Mouse (Mus musculus): ENCODE measurements around the gene Abcc2. TPM values are rescaled to one million over a fixed set of nuclear protein-coding genes. Genes with fewer than 3 reads are reported as not detected.

Gene Abcc2
- 4.9 and 5.7 TPM in 2 replicates for polyA plus RNA-seq (2015; fragmentation: Nextera tagmentation; extraction: Ambion mirVana)

GRCm38 (mm10) chr19:43781980-43782379 is at the start of gene Abcc2:
Abcc2 (plus strand) TSS chr19:43782192.
- Histone ChIP-seq H3K4me3 (ENCODE audit: low read length) (peak within 1 kb of the TSS; percentile 16; the same call in 1 of the 2 replicates), H3K36me3 (ENCODE audit: insufficient read depth, low read length) (no peaks in the 10 kb centered on the region), H3K27ac (ENCODE audit: low read length) (no peak within 1 kb of the TSS), H3K4me2 (replicated peaks; ENCODE audit: low read depth, low read length) (no peak within 1 kb of the TSS), H3K9me3 (ENCODE audit: low read length) (no peaks in the 10 kb centered on the region), H3K4me1 (ENCODE audit: insufficient read depth, low read length) (no peaks in the 10 kb centered on the region), H3K9ac (replicated peaks; ENCODE audit: low read length) (no peak within 1 kb of the TSS), H3K27me3 (ENCODE audit: insufficient read depth, low read length) (no peaks in the 10 kb centered on the region)
- no peak for ATAC-seq (ENCODE audit: low FRiP score, low TSS enrichment)
- WGBS: 78% methylated on average over 3 of the region's 3 CpGs

GRCm38 (mm10) chr19:43738409-43738808 is 43.6 kb upstream of the Abcc2 start:
- Histone ChIP-seq H3K4me2 (replicated peaks; ENCODE audit: low read depth, low read length) (no peak overlapping the region), H3K27me3 (ENCODE audit: insufficient read depth, low read length) (no peaks in the 10 kb centered on the region), H3K9me3 (ENCODE audit: low read length) (no peaks in the 10 kb centered on the region), H3K4me1 (ENCODE audit: insufficient read depth, low read length) (no peaks in the 10 kb centered on the region), H3K27ac (ENCODE audit: low read length) (no peak overlapping the region), H3K4me3 (ENCODE audit: low read length) (no peak overlapping the region), H3K9ac (replicated peaks; ENCODE audit: low read length) (no peak overlapping the region), H3K36me3 (ENCODE audit: insufficient read depth, low read length) (peaks cover 70% of the 10 kb centered on the region)
- no peak for ATAC-seq (ENCODE audit: low FRiP score, low TSS enrichment)
- 91% methylated on average over 10 of the region's 10 CpGs for WGBS

- Histone ChIP-seq H3K27ac (ENCODE audit: low read length) (no peak overlapping the region), H3K9ac (replicated peaks; ENCODE audit: low read length) (no peak overlapping the region), H3K4me2 (replicated peaks; ENCODE audit: low read depth, low read length) (no peak overlapping the region), H3K9me3 (ENCODE audit: low read length) (no peaks in the 10 kb centered on the region), H3K27me3 (ENCODE audit: insufficient read depth, low read length) (no peaks in the 10 kb centered on the region), H3K4me3 (ENCODE audit: low read length) (no peak overlapping the region), H3K36me3 (ENCODE audit: insufficient read depth, low read length) (peaks cover 69% of the 10 kb centered on the region), H3K4me1 (ENCODE audit: insufficient read depth, low read length) (peaks cover 4% of the 10 kb centered on the region; the same call in 1 of the 2 replicates)
- 93% methylated on average over 7 of the region's 7 CpGs for WGBS
- ATAC-seq (ENCODE audit: low FRiP score, low TSS enrichment): no peak
Measured at GRCm38 (mm10) chr19:43743401-43743800, 38.6 kb upstream of the Abcc2 start.

- Histone ChIP-seq H3K4me1 (ENCODE audit: insufficient read depth, low read length) (peaks cover 4% of the 10 kb centered on the region; the same call in 1 of the 2 replicates), H3K27ac (ENCODE audit: low read length) (no peak overlapping the region), H3K9ac (replicated peaks; ENCODE audit: low read length) (no peak overlapping the region), H3K27me3 (ENCODE audit: insufficient read depth, low read length) (no peaks in the 10 kb centered on the region), H3K4me2 (replicated peaks; ENCODE audit: low read depth, low read length) (no peak overlapping the region), H3K4me3 (ENCODE audit: low read length) (no peak overlapping the region), H3K36me3 (ENCODE audit: insufficient read depth, low read length) (peaks cover 65% of the 10 kb centered on the region), H3K9me3 (ENCODE audit: low read length) (no peaks in the 10 kb centered on the region)
- no peak for ATAC-seq (ENCODE audit: low FRiP score, low TSS enrichment)
- 93% methylated on average over 3 of the region's 3 CpGs for WGBS
Measured at GRCm38 (mm10) chr19:43745740-43746139, 36.3 kb upstream of the Abcc2 start.

- no peak for ATAC-seq (ENCODE audit: low FRiP score, low TSS enrichment)
- no peaks in the 10 kb centered on the region for H3K27me3 ChIP-seq (ENCODE audit: insufficient read depth, low read length)
- peaks cover 52% of the 10 kb centered on the region for H3K36me3 ChIP-seq (ENCODE audit: insufficient read depth, low read length)
- no peaks in the 10 kb centered on the region for H3K9me3 ChIP-seq (ENCODE audit: low read length)
- H3K4me3 ChIP-seq (ENCODE audit: low read length): no peak overlapping the region
- no peak overlapping the region for H3K9ac ChIP-seq (replicated peaks; ENCODE audit: low read length)
- 84% methylated on average over 4 of the region's 4 CpGs for WGBS
- no peak overlapping the region for H3K27ac ChIP-seq (ENCODE audit: low read length)
- peaks cover 12% of the 10 kb centered on the region; the same call in 1 of the 2 replicates for H3K4me1 ChIP-seq (ENCODE audit: insufficient read depth, low read length)
- no peak overlapping the region for H3K4me2 ChIP-seq (replicated peaks; ENCODE audit: low read depth, low read length)
Measured at GRCm38 (mm10) chr19:43747877-43748276, 34.1 kb upstream of the Abcc2 start.

GRCm38 (mm10) chr19:43750008-43750407 is 32.0 kb upstream of the Abcc2 start:
- ATAC-seq (ENCODE audit: low FRiP score, low TSS enrichment): no peak
- Histone ChIP-seq H3K36me3 (ENCODE audit: insufficient read depth, low read length) (peaks cover 42% of the 10 kb centered on the region), H3K27me3 (ENCODE audit: insufficient read depth, low read length) (no peaks in the 10 kb centered on the region), H3K27ac (ENCODE audit: low read length) (no peak overlapping the region), H3K4me2 (replicated peaks; ENCODE audit: low read depth, low read length) (no peak overlapping the region), H3K9ac (replicated peaks; ENCODE audit: low read length) (no peak overlapping the region), H3K4me3 (ENCODE audit: low read length) (no peak overlapping the region), H3K9me3 (ENCODE audit: low read length) (no peaks in the 10 kb centered on the region), H3K4me1 (ENCODE audit: insufficient read depth, low read length) (peaks cover 13% of the 10 kb centered on the region; the same call in 1 of the 2 replicates)
- 90% methylated on average over 2 of the region's 2 CpGs for WGBS

GRCm38 (mm10) chr19:43752489-43753225 is 29.3 kb upstream of the Abcc2 start, which contains the start of the genes Cutc and Cox15:
Cutc (plus strand) TSS chr19:43752996.
Cox15 (minus strand) TSS chr19:43753000.
- Histone ChIP-seq H3K27ac (ENCODE audit: low read length) (peak within 1 kb of the TSS; percentile 99), H3K9me3 (ENCODE audit: low read length) (no peaks in the 10 kb centered on the region), H3K4me2 (replicated peaks; ENCODE audit: low read depth, low read length) (peak within 1 kb of the TSS; percentile 67), H3K4me1 (ENCODE audit: insufficient read depth, low read length) (peaks cover 13% of the 10 kb centered on the region; the same call in 1 of the 2 replicates), H3K36me3 (ENCODE audit: insufficient read depth, low read length) (peaks cover 21% of the 10 kb centered on the region), H3K4me3 (ENCODE audit: low read length) (peak within 1 kb of the TSS; percentile 80), H3K27me3 (ENCODE audit: insufficient read depth, low read length) (no peaks in the 10 kb centered on the region), H3K9ac (replicated peaks; ENCODE audit: low read length) (peak within 1 kb of the TSS; percentile 90)
- peak; percentile 92 for ATAC-seq (ENCODE audit: low FRiP score, low TSS enrichment)
- under 1% methylated on average over 62 of the region's 62 CpGs for WGBS

- Histone ChIP-seq H3K36me3 (ENCODE audit: insufficient read depth, low read length) (peaks cover 15% of the 10 kb centered on the region), H3K4me1 (ENCODE audit: insufficient read depth, low read length) (peaks cover 13% of the 10 kb centered on the region; the same call in 1 of the 2 replicates), H3K4me3 (ENCODE audit: low read length) (peak overlapping the region; percentile 80), H3K27ac (ENCODE audit: low read length) (peak overlapping the region; percentile 99), H3K27me3 (ENCODE audit: insufficient read depth, low read length) (no peaks in the 10 kb centered on the region), H3K9me3 (ENCODE audit: low read length) (no peaks in the 10 kb centered on the region), H3K4me2 (replicated peaks; ENCODE audit: low read depth, low read length) (peak overlapping the region; percentile 67), H3K9ac (replicated peaks; ENCODE audit: low read length) (peak overlapping the region; percentile 90)
- 1% methylated on average over 24 of the region's 24 CpGs for WGBS
- peak; percentile 91 for ATAC-seq (ENCODE audit: low FRiP score, low TSS enrichment)
Measured at GRCm38 (mm10) chr19:43753226-43753835, 28.7 kb upstream of the Abcc2 start.

- Histone ChIP-seq H3K27ac (ENCODE audit: low read length) (no peak overlapping the region), H3K27me3 (ENCODE audit: insufficient read depth, low read length) (no peaks in the 10 kb centered on the region), H3K4me2 (replicated peaks; ENCODE audit: low read depth, low read length) (no peak overlapping the region), H3K4me3 (ENCODE audit: low read length) (no peak overlapping the region), H3K9me3 (ENCODE audit: low read length) (no peaks in the 10 kb centered on the region), H3K4me1 (ENCODE audit: insufficient read depth, low read length) (peaks cover 13% of the 10 kb centered on the region; the same call in 1 of the 2 replicates), H3K9ac (replicated peaks; ENCODE audit: low read length) (no peak overlapping the region), H3K36me3 (ENCODE audit: insufficient read depth, low read length) (peaks cover 11% of the 10 kb centered on the region; the same call in 1 of the 2 replicates)
- 74% methylated on average over 2 of the region's 2 CpGs for WGBS
- ATAC-seq (ENCODE audit: low FRiP score, low TSS enrichment): no peak
Measured at GRCm38 (mm10) chr19:43754237-43754636, 27.8 kb upstream of the Abcc2 start.

Measured in kidney, embryonic 16.5 days (tissue).